Mouse (Mus musculus) forebrain, postnatal 0 days (tissue): ENCODE data around the gene Glra1. TPM values are rescaled to one million over a fixed set of nuclear protein-coding genes. Genes with fewer than 3 reads are reported as not detected.

Experiments
- ATAC-seq: fragments of 200-750 bp; cut with Nextera tagmentation; 2 replicates; pipeline ENCODE4 v1.8.0; 2017; ENCODE audit warnings: mild to moderate bottlenecking, moderate library complexity
- DNase-seq: peaks from one replicate; pipeline ENCODE4 v3.0.0-alpha.2; 2015
- H3K27ac ChIP-seq: fragments of 300-500 bp; sonication (generic); 2 replicates; pipeline ENCODE4 v1.5.1; 2014; ENCODE audit warnings: low read depth, mild to moderate bottlenecking, antibody characterized with exemption, low read length, moderate library complexity, mixed read lengths
- H3K27me3 ChIP-seq: fragments of 300-500 bp; sonication (generic); 2 replicates; pipeline ENCODE4 v1.6.1; 2014; ENCODE audit warnings: mild to moderate bottlenecking, low read length, mixed read lengths; ENCODE audit not compliant: insufficient read depth
- H3K36me3 ChIP-seq: fragments of 300-500 bp; sonication (generic); 2 replicates; pipeline ENCODE4 v1.6.1; 2014; ENCODE audit warnings: mild to moderate bottlenecking, moderate library complexity; ENCODE audit not compliant: insufficient read depth
- H3K4me1 ChIP-seq: fragments of 300-500 bp; sonication (generic); 2 replicates; pipeline ENCODE4 v1.6.1; 2014; ENCODE audit warnings: antibody characterized with exemption; ENCODE audit not compliant: insufficient read depth
- H3K4me2 ChIP-seq: fragments of 300-500 bp; sonication (generic); 2 replicates; pipeline ENCODE4 v1.6.1; 2014; ENCODE audit warnings: low read depth, mild to moderate bottlenecking, moderate library complexity
- H3K4me3 ChIP-seq: fragments of 300-500 bp; sonication (generic); 2 replicates; pipeline ENCODE4 v1.5.1; 2014; ENCODE audit warnings: low read depth, low read length, mixed read lengths
- H3K9ac ChIP-seq: fragments of 300-500 bp; sonication (generic); 2 replicates; pipeline ENCODE4 v1.6.1; 2014; ENCODE audit warnings: mild to moderate bottlenecking
- H3K9me3 ChIP-seq: fragments of 300-500 bp; sonication (generic); 2 replicates; pipeline ENCODE4 v1.6.1; 2016; ENCODE audit warnings: low read length
- CTCF ChIP-seq: sonication (generic); IDR thresholded peaks from 2 replicates; pipeline ENCODE4 v1.5.1; 2016; ENCODE audit warnings: antibody characterized with exemption, control low read depth, low read depth
- WGBS: fragments of 180-500 bp; shearing (Covaris S2); extraction: QIAGEN DNeasy Blood & Tissue Kit; methylation state at CpG from one replicate; pipeline ENCODE4 v1.1.7; 2014; 5-methylcytosine and 5-hydroxymethylcytosine counted together
- polyA plus RNA-seq: library from polyadenylated mRNA; unstranded; fragments of >200 nt; fragmentation: Nextera tagmentation; extraction: Ambion mirVana; gene quantifications from 2 replicates; pipeline ENCODE4 v1.2.1, GENCODE M21; 2015
- total RNA-seq: library from RNA; depleted of rRNA; stranded (reverse); fragments of >200 nt; gene quantifications from 2 replicates; pipeline ENCODE4 v1.2.3, GENCODE M21; 2014

Glra1 gene
- total and polyA plus RNA-seq, 2 experiments from 2014 or later: 0.08 to 0.19 TPM

- H3K36me3 ChIP-seq: peaks cover 79% of the 10 kb centered on the region
- no peak overlapping the region for H3K27ac ChIP-seq
- ATAC-seq (no peak), DNase-seq (no peak)
- TF ChIP-seq CTCF: no peak
- H3K4me1 ChIP-seq: no peaks in the 10 kb centered on the region
- no peaks in the 10 kb centered on the region for H3K27me3 ChIP-seq
- H3K4me2 ChIP-seq: no peak overlapping the region
- H3K4me3 ChIP-seq: no peak overlapping the region
- no peaks in the 10 kb centered on the region for H3K9me3 ChIP-seq
- 86% methylated on average over 6 of the region's 6 CpGs for WGBS
- no peak overlapping the region for H3K9ac ChIP-seq
These were observed 111.8 kb downstream of the Glra1 start for GRCm38 (mm10) chr11:55496158-55496557.

- Histone ChIP-seq H3K27me3 (no peaks in the 10 kb centered on the region), H3K36me3 (peaks cover 52% of the 10 kb centered on the region), H3K4me3 (no peak overlapping the region), H3K27ac (no peak overlapping the region), H3K4me1 (no peaks in the 10 kb centered on the region), H3K4me2 (no peak overlapping the region), H3K9me3 (no peaks in the 10 kb centered on the region), H3K9ac (no peak overlapping the region)
- ATAC-seq: no peak
- 97% methylated on average over 7 of the region's 7 CpGs for WGBS
- TF ChIP-seq CTCF: no peak
- no peak for DNase-seq
These were observed 122.6 kb downstream of the Glra1 start for GRCm38 (mm10) chr11:55485443-55485842.

GRCm38 (mm10) chr11:55473219-55473618, 134.8 kb downstream of the Glra1 start:
- DNase-seq: no peak
- Histone ChIP-seq H3K27me3 (no peaks in the 10 kb centered on the region), H3K4me3 (no peak overlapping the region), H3K4me2 (no peak overlapping the region), H3K4me1 (peaks cover 13% of the 10 kb centered on the region), H3K9me3 (no peaks in the 10 kb centered on the region), H3K36me3 (no peaks in the 10 kb centered on the region; the same call in 1 of the 2 replicates), H3K27ac (no peak overlapping the region), H3K9ac (no peak overlapping the region)
- 78% methylated on average over 3 of the region's 3 CpGs for WGBS
- TF ChIP-seq CTCF: no peak
- ATAC-seq: no peak

- Histone ChIP-seq H3K4me2 (peak overlapping the region; percentile 80), H3K27ac (no peak overlapping the region), H3K36me3 (no peaks in the 10 kb centered on the region; the same call in 1 of the 2 replicates), H3K27me3 (no peaks in the 10 kb centered on the region), H3K9me3 (no peaks in the 10 kb centered on the region), H3K9ac (no peak overlapping the region), H3K4me3 (peak overlapping the region; percentile 96; the same call in 1 of the 2 replicates), H3K4me1 (peaks cover 13% of the 10 kb centered on the region)
- DNase-seq: no peak
- no peak for ATAC-seq
- no peak for TF ChIP-seq CTCF
- 95% methylated on average over 7 of the region's 7 CpGs for WGBS
These were observed 136.5 kb downstream of the Glra1 start for GRCm38 (mm10) chr11:55471467-55471866.

- Histone ChIP-seq H3K4me1 (peaks cover 13% of the 10 kb centered on the region), H3K36me3 (no peaks in the 10 kb centered on the region; the same call in 1 of the 2 replicates), H3K9me3 (no peaks in the 10 kb centered on the region), H3K27me3 (no peaks in the 10 kb centered on the region), H3K4me3 (peak overlapping the region; percentile 96), H3K27ac (no peak overlapping the region), H3K9ac (peak overlapping the region; percentile 96; the same call in 1 of the 2 replicates), H3K4me2 (peak overlapping the region; percentile 80)
- ATAC-seq: no peak
- DNase-seq: no peak
- TF ChIP-seq CTCF: no peak
- WGBS: 56% methylated on average over 8 of the region's 8 CpGs
These were observed 137.2 kb downstream of the Glra1 start for GRCm38 (mm10) chr11:55470761-55471160.

- H3K27me3 ChIP-seq: no peaks in the 10 kb centered on the region
These were observed 137.9 kb downstream of the Glra1 start for GRCm38 (mm10) chr11:55469923-55470691.

More at GRCm38 (mm10) chr11:55469923-55470691, 137.9 kb downstream of the Glra1 start:
- Histone ChIP-seq H3K4me3 (peak overlapping the region; percentile 96), H3K9me3 (no peaks in the 10 kb centered on the region), H3K27ac (peak overlapping the region; percentile 96), H3K9ac (peak overlapping the region; percentile 96), H3K4me2 (peak overlapping the region; percentile 80), H3K36me3 (no peaks in the 10 kb centered on the region; the same call in 1 of the 2 replicates), H3K4me1 (peaks cover 13% of the 10 kb centered on the region)
- 1% methylated on average over 41 of the region's 46 CpGs for WGBS
- no peak for TF ChIP-seq CTCF
- ATAC-seq (peak; percentile 18), DNase-seq (no peak)
